Mouse (Mus musculus) spleen, adult 18-20 months (tissue): ENCODE measurements at regions not wholly inside any gene's neighbourhood (a gene's known extent, or its start where the extent isn't known, plus 50 kb on each side); places are given as distances from the start of the nearest gene placed in this dataset.

Experiments used
- DNase-seq, 2 experiments: peaks; one replicate each; pipeline ENCODE4 v3.0.0; 2022; ENCODE audit warnings: mixed read lengths in 2 of 2

DNA sequence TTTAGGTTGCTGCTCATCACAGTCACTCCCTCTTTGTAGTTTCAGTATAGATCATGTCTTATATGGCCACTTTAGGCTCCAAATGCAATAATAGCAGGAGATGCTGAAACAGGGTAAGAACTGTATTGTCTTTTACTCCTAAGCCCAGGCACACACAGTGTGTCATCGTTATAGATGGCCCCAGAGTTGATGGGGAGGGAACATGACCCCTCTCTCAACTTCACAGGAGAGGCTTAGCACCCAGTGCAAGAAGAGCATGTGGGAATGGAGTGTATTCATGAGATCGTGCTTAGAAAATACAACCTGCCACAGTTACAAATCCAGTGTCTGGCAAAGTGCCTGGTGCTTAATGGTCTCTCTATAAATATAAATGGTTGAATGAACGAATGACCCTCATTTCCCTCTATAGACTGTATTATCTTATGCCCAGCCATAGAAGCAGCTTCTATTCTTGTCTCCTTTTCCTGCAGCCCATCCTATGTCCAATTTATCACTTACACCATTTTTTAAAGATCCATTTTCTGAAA lies 363.0 kb downstream of the Sorl1 start:
- DNase-seq: no peak

GRCm38 (mm10) chr9:41754434-41755002 lies 369.6 kb downstream of the Sorl1 start:
- DNase-seq: no peak

- no peak for DNase-seq
These were observed 378.0 kb downstream of the Sorl1 start for GRCm38 (mm10) chr9:41745979-41746647.

GRCm38 (mm10) chr9:41741500-41741899 lies 382.6 kb downstream of the Sorl1 start:
- DNase-seq: no peak

GRCm38 (mm10) chr9:41740536-41740935 lies 383.6 kb downstream of the Sorl1 start:
- DNase-seq: no peak

DNA sequence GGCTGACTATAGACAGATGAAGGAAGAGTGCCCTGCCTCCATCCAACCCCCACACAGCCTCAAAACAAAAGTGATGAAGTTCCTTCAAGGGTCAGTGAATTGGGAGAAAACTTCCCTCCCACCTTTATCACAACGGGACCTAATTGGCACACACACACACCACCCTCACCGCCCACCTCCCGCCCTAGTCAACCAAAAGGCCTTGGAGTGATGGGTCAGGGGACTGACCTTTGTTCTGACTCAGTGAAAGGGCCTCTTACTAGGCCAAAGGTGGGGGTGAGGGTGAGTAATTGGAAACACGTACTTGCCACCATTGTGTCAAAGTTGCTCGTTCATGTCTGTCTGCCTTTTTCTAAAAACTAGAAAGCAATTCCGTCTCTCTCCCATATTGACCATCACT lies 386.4 kb downstream of the Sorl1 start:
- no peak for DNase-seq

DNA sequence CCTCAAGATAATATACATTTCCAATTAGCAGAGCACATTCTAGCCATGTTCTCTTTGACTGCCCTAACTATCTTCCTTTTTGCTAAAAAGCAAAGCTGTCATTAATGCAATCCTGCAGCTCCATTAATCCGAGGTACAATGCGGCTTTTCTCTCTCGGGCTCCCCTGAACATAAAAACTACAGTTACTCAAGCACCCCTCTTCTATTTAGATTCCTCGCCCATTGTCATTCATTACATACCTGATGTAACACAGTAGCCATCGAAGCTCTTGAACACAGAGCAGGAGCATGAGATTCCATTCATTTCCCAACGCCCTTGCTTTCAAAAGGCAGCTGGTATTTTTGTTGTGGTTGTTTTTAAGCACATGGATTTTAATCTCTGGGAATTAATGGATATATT lies 387.2 kb downstream of the Sorl1 start:
- DNase-seq: no peak

DNA sequence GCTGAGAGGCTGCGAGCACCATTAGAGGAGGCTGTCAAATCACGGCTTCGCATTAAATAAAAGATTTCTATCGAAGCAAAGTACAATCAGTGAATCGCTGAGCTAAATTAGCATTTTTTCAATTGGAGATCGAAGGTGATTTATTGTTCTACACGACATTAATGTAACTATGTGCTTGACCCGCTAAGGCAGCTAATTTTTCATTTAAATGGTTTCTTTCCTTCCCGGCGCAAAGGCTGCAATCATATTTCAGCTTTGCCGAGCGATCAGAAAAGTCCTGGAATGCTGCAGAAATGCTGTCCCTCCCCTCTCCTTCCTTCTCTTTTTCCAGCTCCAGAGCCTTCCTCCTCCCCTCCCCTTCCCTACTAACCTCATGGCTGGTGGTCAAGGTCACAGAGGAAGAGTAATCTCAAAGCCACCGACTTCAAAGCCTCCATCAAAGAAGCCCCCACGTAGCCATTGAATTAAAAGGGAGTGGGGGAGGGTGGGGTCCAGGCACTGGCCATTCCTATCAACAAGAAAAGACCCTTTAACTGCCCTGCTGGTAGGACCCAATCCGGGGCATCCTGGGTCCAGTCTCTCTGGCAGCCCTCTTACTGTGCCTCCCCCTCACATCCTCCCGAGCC lies 387.8 kb downstream of the Sorl1 start:
- DNase-seq: no peak

DNA sequence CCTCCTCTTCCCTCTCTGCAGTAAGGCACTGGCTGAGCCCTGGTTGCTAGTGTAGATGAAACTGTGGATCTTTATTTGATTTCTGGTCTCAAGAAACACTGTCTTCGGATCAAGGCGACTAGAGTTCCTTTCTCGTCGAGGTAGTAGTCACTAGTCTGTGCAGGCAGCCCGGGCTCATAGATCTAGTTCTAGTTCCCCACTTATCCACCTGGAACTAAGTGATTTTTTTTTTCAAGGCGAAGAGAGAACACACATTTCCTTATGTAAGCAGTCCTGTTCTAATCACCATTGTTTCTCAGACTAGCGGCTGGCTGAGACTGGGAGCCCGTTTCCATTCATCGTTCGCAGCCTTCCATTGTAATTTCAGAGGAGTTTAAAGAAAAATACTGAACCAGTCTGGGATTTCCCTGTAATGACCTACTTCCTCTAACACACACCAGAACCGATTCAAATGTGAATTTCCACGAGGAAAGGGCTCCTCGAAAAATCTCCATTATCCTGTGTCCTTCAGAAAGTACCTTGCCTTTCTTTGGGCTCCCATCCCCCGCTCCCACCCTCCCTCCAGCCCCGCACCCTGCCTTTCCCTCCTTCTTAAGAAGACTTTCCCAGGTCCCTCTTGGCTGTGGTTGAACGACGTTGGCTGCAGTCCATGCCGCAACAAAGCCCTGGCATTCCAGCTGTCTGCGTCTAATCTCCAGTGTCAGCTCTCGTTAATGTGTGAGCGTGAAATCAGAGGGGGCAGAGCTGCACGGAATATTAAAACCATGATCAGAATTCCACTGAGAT lies 388.5 kb downstream of the Sorl1 start:
- DNase-seq: no peak

- no peak for DNase-seq
These were observed 389.1 kb downstream of the Sorl1 start for GRCm38 (mm10) chr9:41734925-41735447.

GRCm38 (mm10) chr9:41721609-41722008 lies 402.5 kb downstream of the Sorl1 start:
- no peak for DNase-seq

DNA sequence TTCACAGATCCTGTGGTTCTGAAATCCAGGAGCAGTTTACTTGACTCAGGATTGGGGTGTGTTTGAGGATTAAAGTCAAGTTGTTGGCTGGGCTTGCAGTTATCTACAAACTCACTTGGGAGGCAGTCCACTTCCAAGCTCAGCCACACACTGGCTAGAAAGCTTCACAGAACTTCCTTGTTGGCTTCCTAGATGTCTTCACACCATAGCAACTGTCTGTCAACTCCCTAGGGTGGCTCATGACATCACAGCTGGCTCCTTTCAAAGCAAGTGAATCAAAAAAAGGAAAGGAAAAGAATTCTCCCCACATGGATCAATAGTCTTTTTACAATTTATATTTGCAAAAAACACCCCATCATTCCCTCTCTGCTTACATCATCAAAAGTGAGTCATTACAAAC lies 408.9 kb downstream of the Sorl1 start:
- no peak for DNase-seq

DNA sequence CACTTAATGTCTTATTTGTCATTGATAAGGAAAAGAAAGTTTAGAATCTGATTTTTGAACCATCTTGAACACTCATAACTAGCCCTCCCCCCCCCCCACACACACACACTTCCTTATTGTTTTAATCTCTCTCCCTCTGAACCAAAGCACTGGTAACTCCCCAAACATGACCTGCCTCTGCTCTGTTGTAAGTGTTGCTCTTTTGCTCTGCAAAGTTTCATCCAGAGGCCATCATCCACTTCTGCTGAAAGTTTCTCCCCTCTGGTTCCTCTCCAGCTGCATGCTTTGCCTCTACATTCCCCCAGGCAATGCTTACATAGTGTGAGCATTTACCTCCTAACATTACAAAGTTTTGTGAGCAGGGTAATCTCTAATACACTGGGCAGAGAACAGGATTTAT lies 418.1 kb downstream of the Sorl1 start:
- no peak for DNase-seq

- DNase-seq: no peak
These were observed 418.6 kb downstream of the Sorl1 start for GRCm38 (mm10) chr9:41705461-41705903.

DNA sequence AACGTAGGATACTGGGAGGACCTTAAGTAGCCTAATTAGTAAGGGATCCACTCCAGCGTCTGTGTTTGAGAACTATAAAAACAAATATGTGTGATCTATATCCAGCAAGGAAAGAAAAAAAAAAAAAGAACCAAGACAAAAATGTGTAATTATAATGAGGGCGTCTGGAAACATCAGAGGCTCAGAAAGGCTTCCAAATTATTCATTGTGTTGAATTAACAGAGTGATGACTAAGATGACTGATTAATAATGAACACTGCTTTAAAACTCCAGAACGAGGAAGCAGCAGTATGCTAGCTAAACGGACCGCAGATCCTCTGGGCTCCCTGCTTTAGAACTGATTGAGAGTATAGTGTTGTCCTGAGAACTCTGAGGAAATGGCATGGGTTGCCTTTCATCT lies 421.0 kb downstream of the Sorl1 start:
- DNase-seq: no peak

GRCm38 (mm10) chr9:41700683-41701082 lies 423.4 kb downstream of the Sorl1 start:
- no peak for DNase-seq

DNA sequence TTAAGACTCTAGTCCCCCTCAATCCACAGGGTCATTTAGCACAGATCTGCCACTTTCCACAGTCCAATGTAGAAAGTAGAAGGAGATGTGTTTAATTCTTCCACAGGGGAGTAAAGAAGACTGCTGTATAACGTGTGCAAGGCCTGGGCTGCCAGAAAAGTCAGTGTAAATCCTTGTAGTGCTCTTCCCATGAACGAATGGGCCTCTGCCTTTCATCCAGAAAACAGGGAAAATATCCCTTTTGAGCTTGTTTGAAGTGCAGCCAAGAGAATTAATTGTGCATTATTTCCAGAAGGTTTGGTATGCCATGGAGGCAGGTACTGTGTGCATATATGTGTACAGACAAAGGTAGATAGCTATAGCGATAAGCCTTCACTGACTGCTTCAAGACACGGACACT lies 425.1 kb downstream of the Sorl1 start:
- DNase-seq: no peak

DNA sequence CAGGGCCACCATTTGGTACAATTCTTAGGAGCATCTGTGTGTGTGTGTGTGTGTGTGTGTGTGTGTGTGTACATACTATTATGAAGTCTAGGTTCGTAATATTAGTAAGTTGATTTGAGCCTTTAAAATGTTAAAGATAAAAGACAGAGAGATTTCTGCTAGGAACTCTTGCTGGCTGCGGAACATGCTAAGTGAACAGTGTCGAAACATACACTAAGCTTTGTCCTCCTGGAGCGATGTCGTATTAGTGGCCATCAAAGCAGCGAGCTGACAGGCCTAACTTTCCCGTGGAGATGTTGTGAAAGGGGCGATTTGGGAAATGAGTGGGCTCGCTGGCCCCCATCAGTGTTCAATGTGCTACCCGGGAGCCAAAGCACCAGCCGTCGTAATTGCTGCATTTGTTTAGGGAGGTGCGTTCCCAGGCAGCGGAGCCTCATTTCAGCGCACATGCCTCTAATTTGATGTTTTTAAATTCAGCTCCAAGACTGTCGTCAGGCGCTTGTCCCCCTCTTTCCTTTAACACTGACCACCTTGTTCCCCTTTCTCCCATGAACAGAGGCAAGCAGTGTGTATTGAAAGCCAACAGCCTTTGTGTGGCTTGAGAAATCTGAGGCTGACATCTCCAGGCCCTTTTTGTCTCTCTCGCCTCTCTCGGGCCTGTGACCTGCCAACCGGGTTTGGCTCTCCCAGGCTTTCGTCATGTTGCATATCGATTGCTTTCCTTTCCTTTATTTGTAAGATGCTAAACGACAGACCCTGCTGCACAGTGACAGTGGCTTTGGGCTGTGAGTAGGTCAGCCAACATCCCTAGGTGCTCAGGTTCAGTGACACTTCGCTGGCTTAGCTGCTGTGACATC lies 426.3 kb downstream of the Sorl1 start:
- DNase-seq: no peak

DNA sequence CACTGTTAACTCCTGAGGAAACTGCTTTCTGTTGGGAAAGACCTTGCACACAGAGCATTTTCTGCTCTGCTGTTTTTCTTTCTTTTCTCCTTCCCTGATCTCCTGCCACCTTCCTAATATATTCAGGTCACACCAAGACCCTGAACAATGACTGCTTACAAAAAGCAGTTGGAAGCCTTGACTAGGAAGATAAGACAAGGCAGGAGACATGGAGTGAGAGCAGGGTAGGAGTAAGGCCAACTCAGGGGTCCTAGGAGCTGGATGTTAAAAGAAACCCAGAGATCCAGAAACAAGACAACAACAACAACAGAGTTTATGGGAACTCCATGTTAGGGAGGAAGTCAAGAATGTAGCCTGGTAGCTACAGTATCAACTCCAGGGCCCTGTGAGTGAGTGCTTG lies 426.9 kb downstream of the Sorl1 start:
- DNase-seq: no peak

- no peak for DNase-seq
These were observed 441.2 kb downstream of the Sorl1 start for GRCm38 (mm10) chr9:41682911-41683310.

DNA sequence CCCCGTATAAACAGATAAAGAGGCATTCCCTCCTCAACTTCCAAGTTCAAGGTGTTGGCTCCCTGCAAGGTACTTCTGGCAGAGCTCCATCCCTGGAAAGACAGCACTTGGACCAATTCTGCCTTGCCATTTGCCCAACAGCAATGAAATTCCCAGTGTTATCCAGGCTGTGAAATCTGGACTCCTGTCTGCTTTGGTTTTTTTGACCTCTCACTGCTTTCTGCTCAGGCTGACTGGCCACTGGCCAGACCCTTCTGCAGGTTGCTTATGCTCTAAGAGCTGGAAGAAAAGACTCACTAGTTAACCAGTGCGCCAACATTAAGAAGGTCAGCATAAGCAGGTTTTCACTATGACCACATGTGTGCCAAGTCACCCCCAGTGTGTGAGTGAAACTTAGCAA lies 448.4 kb downstream of the Sorl1 start:
- DNase-seq: no peak

- no peak for DNase-seq
These were observed 451.1 kb downstream of the Sorl1 start for GRCm38 (mm10) chr9:41672958-41673357.
